Mouse (Mus musculus): Measurements from ENCODE around the gene Olfr1018. TPM values are rescaled to one million over a fixed set of nuclear protein-coding genes. Genes with fewer than 3 reads are reported as not detected.

The Olfr1018 gene
- total RNA-seq (2015; ENCODE audit: low replicate concordance) (not detected in 2 replicates), total RNA-seq (2017; ENCODE audit: low replicate concordance) (0.39 TPM in 1 of 2 replicates, not detected in the other)

DNA sequence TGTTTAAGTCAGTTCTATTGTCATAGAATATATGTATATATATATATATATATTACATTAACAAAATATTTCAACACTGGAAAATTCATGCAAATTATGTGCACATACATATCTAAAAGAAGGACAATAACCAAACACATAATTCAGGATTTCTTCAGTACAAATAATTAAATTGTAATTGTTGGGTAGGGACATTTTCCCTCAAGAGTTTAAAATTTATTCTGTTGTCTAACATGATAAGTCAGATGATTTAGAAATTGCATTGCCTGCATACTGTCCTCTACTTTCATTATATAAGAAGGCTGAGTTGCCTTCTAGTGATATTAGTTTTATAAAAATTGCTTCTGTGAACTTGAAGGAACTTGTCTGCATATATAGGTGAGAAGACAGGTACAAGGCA, at the start of gene Olfr1018:
Gene Olfr1018 (plus strand): TSS at position 301 of the 400 bp plus-strand sequence.
- ATAC-seq (replicated peaks; ENCODE audit: low FRiP score, poor library complexity, severe bottlenecking), result no peak

DNA sequence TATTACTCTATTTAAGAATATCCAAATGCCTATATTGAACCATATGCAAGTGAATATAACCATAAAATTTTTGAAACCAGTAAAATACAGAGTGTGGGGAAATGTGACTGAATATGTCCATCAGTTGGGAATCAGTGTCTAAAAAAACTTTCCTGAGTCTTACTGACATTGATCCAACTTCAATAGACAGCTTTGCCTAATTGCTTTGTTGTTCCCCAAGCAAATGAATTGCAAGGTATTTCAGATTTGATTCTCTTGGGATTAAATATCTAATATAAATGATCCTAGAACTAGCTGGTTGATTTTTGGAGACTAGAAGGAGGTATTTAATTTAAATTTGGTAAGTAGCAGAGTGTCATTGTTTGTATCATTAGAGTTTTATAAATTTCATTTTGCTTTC, 45.9 kb upstream of the Olfr1018 start, which contains the start of gene Olfr1014:
Gene Olfr1014 (plus strand): TSS at position 301 of the 400 bp plus-strand sequence.
- ATAC-seq (replicated peaks; ENCODE audit: low FRiP score, poor library complexity, severe bottlenecking), result no peak

DNA sequence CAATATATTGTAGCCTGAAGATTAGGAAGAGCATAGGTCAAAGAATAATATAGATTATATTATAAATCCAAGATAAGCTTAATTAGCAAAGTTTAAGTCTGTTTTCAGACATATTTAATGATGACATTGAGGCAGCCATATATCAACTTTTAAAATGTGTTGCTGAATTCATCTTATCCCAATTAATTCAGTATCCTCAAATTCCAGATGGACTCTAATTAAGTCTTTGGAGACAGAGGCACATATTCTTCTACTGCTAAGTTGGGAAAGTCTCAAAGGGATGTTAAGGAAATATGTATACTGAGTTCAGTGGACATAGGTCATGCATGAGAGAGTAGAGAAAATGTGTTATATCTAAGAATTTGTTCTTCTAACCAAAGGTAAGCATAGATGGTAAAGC, 36.6 kb upstream of the Olfr1018 start, which contains the start of gene Olfr1015:
Gene Olfr1015 (plus strand): TSS at position 301 of the 400 bp plus-strand sequence.
- no peak for ATAC-seq (replicated peaks; ENCODE audit: low FRiP score, poor library complexity, severe bottlenecking)

DNA sequence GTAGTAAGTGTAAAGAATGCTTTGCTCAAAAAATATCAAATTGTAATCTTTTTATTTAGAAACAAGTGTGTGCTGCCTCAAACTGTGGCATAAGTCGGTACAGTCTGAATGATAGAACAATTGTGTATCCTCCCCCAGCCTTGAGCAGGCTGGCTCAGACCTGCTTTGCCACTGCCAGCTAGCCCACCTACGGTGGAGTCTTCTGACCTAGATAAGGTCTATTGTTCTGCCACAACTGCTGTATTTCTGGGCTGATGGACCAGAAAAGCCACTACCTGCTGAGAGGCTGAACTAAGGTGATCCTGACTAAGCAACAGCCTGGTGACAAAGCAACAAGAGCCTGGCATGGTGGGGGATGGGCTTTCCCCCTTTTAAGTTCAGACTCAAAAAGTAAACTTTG, 25.9 kb upstream of the Olfr1018 start:
- ATAC-seq (replicated peaks; ENCODE audit: low FRiP score, poor library complexity, severe bottlenecking), result no peak

DNA sequence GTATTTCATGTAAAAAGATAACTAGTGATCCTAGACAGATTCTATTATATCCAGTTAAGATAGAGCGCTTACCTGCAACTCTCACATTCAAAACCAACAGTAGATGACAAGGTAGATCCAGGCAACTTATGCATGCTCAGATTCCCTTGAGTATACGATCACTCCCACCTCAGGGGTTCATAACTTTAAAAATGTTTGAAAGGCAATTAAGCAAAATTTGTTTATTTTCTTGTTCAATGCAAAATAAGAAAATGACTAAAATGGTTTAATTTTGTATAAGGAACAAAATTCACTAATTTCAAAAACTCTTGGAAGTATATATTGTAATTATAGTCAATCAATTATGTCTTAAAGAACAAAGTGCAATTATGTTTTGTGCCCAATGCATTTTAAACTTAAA, 15.8 kb upstream of the Olfr1018 start, which contains the start of gene Olfr1016:
Gene Olfr1016 (minus strand): TSS at position 101 of the 400 bp plus-strand sequence.
- no peak for ATAC-seq (replicated peaks; ENCODE audit: low FRiP score, poor library complexity, severe bottlenecking)

DNA sequence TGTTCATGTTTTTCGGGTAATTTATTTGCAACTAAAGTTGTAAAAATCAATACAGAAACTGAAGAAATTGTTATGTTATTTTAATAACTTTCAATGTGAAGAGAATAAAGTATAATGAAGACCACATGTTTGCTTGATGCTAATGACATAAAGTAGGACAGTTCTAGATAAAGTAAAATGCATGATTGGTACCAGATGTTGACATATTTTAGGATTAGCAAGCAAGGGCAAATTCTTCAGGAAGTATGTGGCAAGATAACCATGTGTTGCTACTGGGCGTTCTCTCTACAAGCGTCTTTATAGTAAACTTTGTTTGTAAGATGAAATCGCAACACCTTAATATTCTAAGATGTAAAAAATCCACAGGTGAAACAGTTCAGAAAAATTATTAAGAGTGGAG, 13.8 kb upstream of the Olfr1018 start:
- no peak for ATAC-seq (replicated peaks; ENCODE audit: low FRiP score, poor library complexity, severe bottlenecking)

DNA sequence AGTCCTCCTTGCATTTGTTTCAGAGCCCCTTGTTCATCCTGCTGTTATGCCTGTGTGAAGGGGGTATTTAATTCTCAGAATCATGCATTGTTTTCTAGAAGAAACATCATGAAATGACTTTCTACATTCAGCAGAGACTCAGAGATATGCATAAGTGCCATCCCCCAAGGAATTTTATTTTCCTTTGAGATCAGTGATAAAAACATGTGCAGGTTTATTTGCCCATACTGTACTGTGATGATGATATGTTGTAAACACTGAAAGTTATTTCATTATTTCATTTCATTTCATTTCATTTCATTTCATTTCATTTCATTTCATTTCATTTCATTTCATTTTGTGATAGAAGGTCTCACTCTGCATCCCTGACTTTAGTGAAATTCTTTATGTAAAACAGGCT, 27.1 kb downstream of the Olfr1018 start, which contains the start of gene Olfr1019:
Gene Olfr1019 (minus strand): TSS at position 101 of the 400 bp plus-strand sequence.
- ATAC-seq (replicated peaks; ENCODE audit: low FRiP score, poor library complexity, severe bottlenecking), result no peak

DNA sequence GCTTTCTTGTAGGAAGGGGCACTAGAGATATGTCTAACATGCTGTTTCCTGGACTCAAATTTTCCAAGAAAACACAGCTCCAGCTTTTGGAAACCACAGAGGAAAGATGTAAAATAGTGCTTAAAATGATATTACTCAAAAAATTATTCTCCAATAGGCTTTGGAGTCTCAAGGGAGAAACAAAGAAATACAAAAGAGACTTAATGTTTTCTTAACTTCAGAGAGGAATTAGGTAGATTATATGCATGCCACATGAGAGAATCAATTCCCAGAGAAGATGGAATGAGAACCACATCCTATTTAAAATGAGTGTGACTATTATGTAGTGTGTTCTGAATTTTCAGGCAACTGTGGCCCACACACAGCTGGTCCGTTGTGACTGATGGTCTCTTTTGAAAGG, 28.5 kb downstream of the Olfr1018 start, which contains the start of gene Olfr1020:
Gene Olfr1020 (plus strand): TSS at position 301 of the 400 bp plus-strand sequence.
- ATAC-seq (replicated peaks; ENCODE audit: low FRiP score, poor library complexity, severe bottlenecking), result no peak

DNA sequence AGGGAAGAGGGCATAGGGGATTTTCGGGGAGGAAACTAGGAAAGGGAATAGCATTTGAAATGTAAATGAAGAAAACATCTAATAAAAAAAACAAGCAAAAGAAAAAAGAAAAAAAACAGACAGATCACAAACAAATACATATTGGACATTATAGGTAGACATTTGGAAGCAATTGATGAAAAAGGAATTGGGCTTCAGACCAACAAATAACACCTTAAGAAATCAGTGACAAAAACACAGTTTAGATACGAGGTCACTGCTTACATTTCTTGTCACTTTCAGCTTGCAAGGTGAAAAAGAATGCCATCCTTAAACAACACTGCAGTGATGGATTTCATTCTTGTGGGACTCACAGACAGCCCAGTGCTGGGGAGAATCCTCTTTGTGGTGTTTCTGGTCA, 50.0 kb downstream of the Olfr1018 start, which contains the start of gene Olfr1022:
Gene Olfr1022 (plus strand): TSS at position 301 of the 400 bp plus-strand sequence.
- ATAC-seq (replicated peaks; ENCODE audit: low FRiP score, poor library complexity, severe bottlenecking), result no peak

Other genes with a start within 250 kb of the Olfr1018 start
- gene Olfr996, start 239.3 kb upstream of the Olfr1018 start, total RNA-seq (2015; ENCODE audit: low replicate concordance), result not detected in 2 replicates
- gene Olfr996, start 239.3 kb upstream of the Olfr1018 start, total RNA-seq (2017; ENCODE audit: low replicate concordance), result not detected in 2 replicates
- not detected in 2 replicates for gene Olfr998, start 229.5 kb upstream of the Olfr1018 start, total RNA-seq (2015; ENCODE audit: low replicate concordance)
- gene Olfr998, start 229.5 kb upstream of the Olfr1018 start, total RNA-seq (2017; ENCODE audit: low replicate concordance), result not detected in 2 replicates
- not detected in 2 replicates for gene Olfr1000, start 206.6 kb upstream of the Olfr1018 start, total RNA-seq (2015; ENCODE audit: low replicate concordance)
- gene Olfr1000, start 206.6 kb upstream of the Olfr1018 start, total RNA-seq (2017; ENCODE audit: low replicate concordance), result not detected in 2 replicates
- not detected in 2 replicates for gene Olfr1002, start 167.8 kb upstream of the Olfr1018 start, total RNA-seq (2015; ENCODE audit: low replicate concordance)
- gene Olfr1002, start 167.8 kb upstream of the Olfr1018 start, total RNA-seq (2017; ENCODE audit: low replicate concordance), result not detected in 2 replicates
- gene Olfr154, start 154.0 kb upstream of the Olfr1018 start, total RNA-seq (2015; ENCODE audit: low replicate concordance), result not detected in 2 replicates
- not detected in 2 replicates for gene Olfr154, start 154.0 kb upstream of the Olfr1018 start, total RNA-seq (2017; ENCODE audit: low replicate concordance)
- gene Olfr1006, start 139.7 kb upstream of the Olfr1018 start, total RNA-seq (2015; ENCODE audit: low replicate concordance), result not detected in 2 replicates
- not detected in 2 replicates for gene Olfr1006, start 139.7 kb upstream of the Olfr1018 start, total RNA-seq (2017; ENCODE audit: low replicate concordance)
- gene Olfr1008, start 129.0 kb upstream of the Olfr1018 start, total RNA-seq (2015; ENCODE audit: low replicate concordance), result not detected in 2 replicates
- not detected in 2 replicates for gene Olfr1008, start 129.0 kb upstream of the Olfr1018 start, total RNA-seq (2017; ENCODE audit: low replicate concordance)
- gene Olfr1009, start 103.1 kb upstream of the Olfr1018 start, total RNA-seq (2015; ENCODE audit: low replicate concordance), result not detected in 2 replicates
- not detected in 2 replicates for gene Olfr1009, start 103.1 kb upstream of the Olfr1018 start, total RNA-seq (2017; ENCODE audit: low replicate concordance)
- not detected in 2 replicates for gene Olfr1012, start 55.7 kb upstream of the Olfr1018 start, total RNA-seq (2015; ENCODE audit: low replicate concordance)
- not detected in 2 replicates for gene Olfr1012, start 55.7 kb upstream of the Olfr1018 start, total RNA-seq (2017; ENCODE audit: low replicate concordance)
- gene Olfr1013, start 51.4 kb upstream of the Olfr1018 start, total RNA-seq (2015; ENCODE audit: low replicate concordance), result not detected in 2 replicates
- gene Olfr1013, start 51.4 kb upstream of the Olfr1018 start, total RNA-seq (2017; ENCODE audit: low replicate concordance), result not detected in 2 replicates
- gene Olfr1014, start 45.8 kb upstream of the Olfr1018 start, total RNA-seq (2015; ENCODE audit: low replicate concordance), result not detected in 2 replicates
- gene Olfr1014, start 45.8 kb upstream of the Olfr1018 start, total RNA-seq (2017; ENCODE audit: low replicate concordance), result not detected in 2 replicates
- not detected in 2 replicates for gene Olfr1015, start 36.5 kb upstream of the Olfr1018 start, total RNA-seq (2015; ENCODE audit: low replicate concordance)
- not detected in 2 replicates for gene Olfr1015, start 36.5 kb upstream of the Olfr1018 start, total RNA-seq (2017; ENCODE audit: low replicate concordance)
- gene Olfr1016, start 15.9 kb upstream of the Olfr1018 start, total RNA-seq (2015; ENCODE audit: low replicate concordance), result not detected in 2 replicates
- not detected in 2 replicates for gene Olfr1016, start 15.9 kb upstream of the Olfr1018 start, total RNA-seq (2017; ENCODE audit: low replicate concordance)
- not detected in 2 replicates for gene Olfr1019, start 27.0 kb downstream of the Olfr1018 start, total RNA-seq (2015; ENCODE audit: low replicate concordance)
- gene Olfr1019, start 27.0 kb downstream of the Olfr1018 start, total RNA-seq (2017; ENCODE audit: low replicate concordance), result not detected in 2 replicates
- gene Olfr1020, start 28.6 kb downstream of the Olfr1018 start, total RNA-seq (2015; ENCODE audit: low replicate concordance), result not detected in 2 replicates
- not detected in 2 replicates for gene Olfr1020, start 28.6 kb downstream of the Olfr1018 start, total RNA-seq (2017; ENCODE audit: low replicate concordance)
- gene Olfr1022, start 50.1 kb downstream of the Olfr1018 start, total RNA-seq (2015; ENCODE audit: low replicate concordance), result not detected in 2 replicates
- gene Olfr1022, start 50.1 kb downstream of the Olfr1018 start, total RNA-seq (2017; ENCODE audit: low replicate concordance), result not detected in 2 replicates
- gene Olfr1023, start 67.2 kb downstream of the Olfr1018 start, total RNA-seq (2015; ENCODE audit: low replicate concordance), result not detected in 2 replicates
- not detected in 2 replicates for gene Olfr1023, start 67.2 kb downstream of the Olfr1018 start, total RNA-seq (2017; ENCODE audit: low replicate concordance)
- not detected in 2 replicates for gene Olfr1024, start 86.6 kb downstream of the Olfr1018 start, total RNA-seq (2015; ENCODE audit: low replicate concordance)
- not detected in 2 replicates for gene Olfr1024, start 86.6 kb downstream of the Olfr1018 start, total RNA-seq (2017; ENCODE audit: low replicate concordance)
- gene Olfr1025-ps1, start 96.7 kb downstream of the Olfr1018 start, total RNA-seq (2015; ENCODE audit: low replicate concordance), result not detected in 2 replicates
- gene Olfr1025-ps1, start 96.7 kb downstream of the Olfr1018 start, total RNA-seq (2017; ENCODE audit: low replicate concordance), result not detected in 2 replicates
- gene Olfr1026, start 103.1 kb downstream of the Olfr1018 start, total RNA-seq (2015; ENCODE audit: low replicate concordance), result not detected in 2 replicates
- not detected in 2 replicates for gene Olfr1026, start 103.1 kb downstream of the Olfr1018 start, total RNA-seq (2017; ENCODE audit: low replicate concordance)
- gene Olfr1028, start 132.0 kb downstream of the Olfr1018 start, total RNA-seq (2015; ENCODE audit: low replicate concordance), result not detected in 2 replicates
- not detected in 2 replicates for gene Olfr1028, start 132.0 kb downstream of the Olfr1018 start, total RNA-seq (2017; ENCODE audit: low replicate concordance)
- not detected in 2 replicates for gene Olfr1029, start 155.4 kb downstream of the Olfr1018 start, total RNA-seq (2015; ENCODE audit: low replicate concordance)
- gene Olfr1029, start 155.4 kb downstream of the Olfr1018 start, total RNA-seq (2017; ENCODE audit: low replicate concordance), result not detected in 2 replicates
- not detected in 2 replicates for gene Olfr1030, start 160.8 kb downstream of the Olfr1018 start, total RNA-seq (2015; ENCODE audit: low replicate concordance)
- not detected in 2 replicates for gene Olfr1030, start 160.8 kb downstream of the Olfr1018 start, total RNA-seq (2017; ENCODE audit: low replicate concordance)
- gene Olfr1031, start 171.8 kb downstream of the Olfr1018 start, total RNA-seq (2015; ENCODE audit: low replicate concordance), result not detected in 2 replicates
- not detected in 2 replicates for gene Olfr1031, start 171.8 kb downstream of the Olfr1018 start, total RNA-seq (2017; ENCODE audit: low replicate concordance)
- not detected in 2 replicates for gene Olfr1032, start 187.1 kb downstream of the Olfr1018 start, total RNA-seq (2015; ENCODE audit: low replicate concordance)
- gene Olfr1032, start 187.1 kb downstream of the Olfr1018 start, total RNA-seq (2017; ENCODE audit: low replicate concordance), result not detected in 2 replicates
- not detected in 2 replicates for gene Olfr1033, start 202.2 kb downstream of the Olfr1018 start, total RNA-seq (2015; ENCODE audit: low replicate concordance)
- gene Olfr1033, start 202.2 kb downstream of the Olfr1018 start, total RNA-seq (2017; ENCODE audit: low replicate concordance), result not detected in 2 replicates
- gene Olfr1034, start 227.4 kb downstream of the Olfr1018 start, total RNA-seq (2015; ENCODE audit: low replicate concordance), result not detected in 2 replicates
- not detected in 2 replicates for gene Olfr1034, start 227.4 kb downstream of the Olfr1018 start, total RNA-seq (2017; ENCODE audit: low replicate concordance)